Mouse (Mus musculus): ENCODE data around the gene Gimap5. TPM values are rescaled to one million over a fixed set of nuclear protein-coding genes. Genes with fewer than 3 reads are reported as not detected.
A peak's percentile ranks its signal among the peaks of the same experiment; 100 is the strongest.

The Gimap5 gene
- polyA plus RNA-seq, 1 experiment from 2014 or later, result 9.2 TPM

GRCm38 (mm10) chr6:48720326-48720725 is 25.7 kb upstream of the Gimap5 start:
- no peaks in the 10 kb centered on the region for H3K9me3 ChIP-seq
- no peak for ATAC-seq (ENCODE audit: insufficient read depth, low FRiP score, low read depth)
- no peaks in the 10 kb centered on the region for H3K27me3 ChIP-seq (replicated peaks)
- H3K4me3 ChIP-seq (replicated peaks), result no peak overlapping the region
- no peak overlapping the region for H3K27ac ChIP-seq
- 82% methylated on average over 4 of the region's 4 CpGs for WGBS
- no peak overlapping the region for H3K9ac ChIP-seq
- no peaks in the 10 kb centered on the region for H3K4me1 ChIP-seq
- H3K4me2 ChIP-seq, result no peak overlapping the region
- H3K36me3 ChIP-seq, result no peaks in the 10 kb centered on the region

GRCm38 (mm10) chr6:48723468-48723867 is 22.5 kb upstream of the Gimap5 start:
- ATAC-seq (ENCODE audit: insufficient read depth, low FRiP score, low read depth), result no peak
- 79% methylated on average over 8 of the region's 8 CpGs for WGBS

GRCm38 (mm10) chr6:48725476-48725875 is 20.5 kb upstream of the Gimap5 start:
- no peak overlapping the region for H3K27ac ChIP-seq
- 0% methylated on average over 1 of the region's 1 CpGs for WGBS
- H3K36me3 ChIP-seq, result no peaks in the 10 kb centered on the region
- ATAC-seq (ENCODE audit: insufficient read depth, low FRiP score, low read depth), result peak; percentile 66; the same call in 1 of the 2 replicates
- no peak overlapping the region for H3K9ac ChIP-seq
- no peak overlapping the region for H3K4me2 ChIP-seq
- H3K9me3 ChIP-seq, result no peaks in the 10 kb centered on the region
- no peaks in the 10 kb centered on the region for H3K27me3 ChIP-seq (replicated peaks)
- H3K4me1 ChIP-seq, result no peaks in the 10 kb centered on the region; the same call in 1 of the 2 replicates
- no peak overlapping the region for H3K4me3 ChIP-seq (replicated peaks)

More at GRCm38 (mm10) chr6:48723468-48723867, 22.5 kb upstream of the Gimap5 start:
- Histone ChIP-seq H3K4me1 (no peaks in the 10 kb centered on the region; the same call in 1 of the 2 replicates), H3K4me3 (replicated peaks) (no peak overlapping the region), H3K27ac (no peak overlapping the region), H3K27me3 (replicated peaks) (no peaks in the 10 kb centered on the region), H3K9ac (no peak overlapping the region), H3K36me3 (no peaks in the 10 kb centered on the region), H3K4me2 (no peak overlapping the region), H3K9me3 (no peaks in the 10 kb centered on the region)

- no peak for ATAC-seq (ENCODE audit: insufficient read depth, low FRiP score, low read depth)
- WGBS, result 93% methylated on average over 5 of the region's 5 CpGs
These were observed 18.2 kb upstream of the Gimap5 start for GRCm38 (mm10) chr6:48727761-48728160.

GRCm38 (mm10) chr6:48732864-48733304 is 13.1 kb upstream of the Gimap5 start:
- 34% methylated on average over 8 of the region's 8 CpGs for WGBS
- ATAC-seq (ENCODE audit: insufficient read depth, low FRiP score, low read depth), result no peak
- H3K36me3 ChIP-seq, result no peaks in the 10 kb centered on the region
- H3K4me1 ChIP-seq, result no peaks in the 10 kb centered on the region
- no peaks in the 10 kb centered on the region for H3K9me3 ChIP-seq
- no peak overlapping the region for H3K27ac ChIP-seq
- H3K27me3 ChIP-seq (replicated peaks), result no peaks in the 10 kb centered on the region
- H3K4me2 ChIP-seq, result no peak overlapping the region
- no peak overlapping the region for H3K9ac ChIP-seq
- H3K4me3 ChIP-seq (replicated peaks), result no peak overlapping the region

More at GRCm38 (mm10) chr6:48727761-48728160, 18.2 kb upstream of the Gimap5 start:
- Histone ChIP-seq H3K4me1 (no peaks in the 10 kb centered on the region; the same call in 1 of the 2 replicates), H3K27ac (no peak overlapping the region), H3K36me3 (no peaks in the 10 kb centered on the region), H3K4me2 (no peak overlapping the region), H3K9me3 (no peaks in the 10 kb centered on the region), H3K9ac (no peak overlapping the region), H3K4me3 (replicated peaks) (no peak overlapping the region), H3K27me3 (replicated peaks) (no peaks in the 10 kb centered on the region)

GRCm38 (mm10) chr6:48733660-48734059 is 12.3 kb upstream of the Gimap5 start:
- 92% methylated on average over 1 of the region's 1 CpGs for WGBS
- ATAC-seq (ENCODE audit: insufficient read depth, low FRiP score, low read depth), result no peak

GRCm38 (mm10) chr6:48737053-48737452 is 8.9 kb upstream of the Gimap5 start:
- Histone ChIP-seq H3K4me2 (no peak overlapping the region), H3K9me3 (no peaks in the 10 kb centered on the region), H3K27me3 (replicated peaks) (no peaks in the 10 kb centered on the region), H3K36me3 (no peaks in the 10 kb centered on the region), H3K4me1 (peaks cover 4% of the 10 kb centered on the region; the same call in 1 of the 2 replicates), H3K27ac (no peak overlapping the region), H3K4me3 (replicated peaks) (no peak overlapping the region), H3K9ac (no peak overlapping the region)
- ATAC-seq (ENCODE audit: insufficient read depth, low FRiP score, low read depth), result no peak
- 68% methylated on average over 2 of the region's 2 CpGs for WGBS

More at GRCm38 (mm10) chr6:48733660-48734059, 12.3 kb upstream of the Gimap5 start:
- Histone ChIP-seq H3K4me1 (no peaks in the 10 kb centered on the region), H3K36me3 (no peaks in the 10 kb centered on the region), H3K9ac (no peak overlapping the region), H3K9me3 (no peaks in the 10 kb centered on the region), H3K27ac (no peak overlapping the region), H3K4me2 (no peak overlapping the region), H3K4me3 (replicated peaks) (no peak overlapping the region), H3K27me3 (replicated peaks) (no peaks in the 10 kb centered on the region)

- ATAC-seq (ENCODE audit: insufficient read depth, low FRiP score, low read depth), result no peak
- no peaks in the 10 kb centered on the region for H3K36me3 ChIP-seq
- no peak overlapping the region for H3K4me3 ChIP-seq (replicated peaks)
- H3K27ac ChIP-seq, result no peak overlapping the region
- H3K4me1 ChIP-seq, result peaks cover 8% of the 10 kb centered on the region; the same call in 1 of the 2 replicates
- no peaks in the 10 kb centered on the region for H3K9me3 ChIP-seq
- H3K9ac ChIP-seq, result no peak overlapping the region
- H3K27me3 ChIP-seq (replicated peaks), result no peaks in the 10 kb centered on the region; the same call in 1 of the 2 replicates
- H3K4me2 ChIP-seq, result no peak overlapping the region
- WGBS, result 91% methylated on average over 5 of the region's 5 CpGs
These were observed 8.3 kb upstream of the Gimap5 start for GRCm38 (mm10) chr6:48737688-48738087.

- no peaks in the 10 kb centered on the region for H3K36me3 ChIP-seq
- H3K4me2 ChIP-seq, result 0 out of 2 replicates have a peak within 1 kb of the TSS, but pooled peaks have one; percentile 9
- no peak within 1 kb of the TSS for H3K27ac ChIP-seq
- WGBS, result 60% methylated on average over 15 of the region's 15 CpGs
- no peaks in the 10 kb centered on the region; the same call in 1 of the 2 replicates for H3K27me3 ChIP-seq (replicated peaks)
- ATAC-seq (ENCODE audit: insufficient read depth, low FRiP score, low read depth), result no peak
- no peaks in the 10 kb centered on the region for H3K9me3 ChIP-seq
- peak within 1 kb of the TSS; percentile 19 for H3K4me3 ChIP-seq (replicated peaks)
- no peak within 1 kb of the TSS for H3K9ac ChIP-seq
- H3K4me1 ChIP-seq, result peaks cover 9% of the 10 kb centered on the region; the same call in 1 of the 2 replicates
These were observed 6.8 kb upstream of the Gimap5 start, which contains the start of gene Gimap1 for GRCm38 (mm10) chr6:48738961-48739779. Gimap1 (plus strand) TSS chr6:48739054.

GRCm38 (mm10) chr6:48739780-48740055 is 6.3 kb upstream of the Gimap5 start:
- Histone ChIP-seq H3K4me2 (no peak overlapping the region), H3K4me3 (replicated peaks) (no peak overlapping the region), H3K27me3 (replicated peaks) (no peaks in the 10 kb centered on the region; the same call in 1 of the 2 replicates), H3K27ac (no peak overlapping the region), H3K9ac (no peak overlapping the region), H3K36me3 (no peaks in the 10 kb centered on the region), H3K9me3 (no peaks in the 10 kb centered on the region), H3K4me1 (peaks cover 9% of the 10 kb centered on the region; the same call in 1 of the 2 replicates)
- ATAC-seq (ENCODE audit: insufficient read depth, low FRiP score, low read depth), result no peak
- WGBS, result 77% methylated on average over 3 of the region's 3 CpGs

- H3K4me2 ChIP-seq, result peak overlapping the region; percentile 87
- no peaks in the 10 kb centered on the region; the same call in 1 of the 2 replicates for H3K27me3 ChIP-seq (replicated peaks)
- no peaks in the 10 kb centered on the region for H3K9me3 ChIP-seq
- H3K36me3 ChIP-seq, result no peaks in the 10 kb centered on the region
- H3K27ac ChIP-seq, result peak overlapping the region; percentile 44
- H3K9ac ChIP-seq, result no peak overlapping the region
- no peak for ATAC-seq (ENCODE audit: insufficient read depth, low FRiP score, low read depth)
- peaks cover 9% of the 10 kb centered on the region; the same call in 1 of the 2 replicates for H3K4me1 ChIP-seq
- WGBS, result 70% methylated on average over 3 of the region's 3 CpGs
- no peak overlapping the region for H3K4me3 ChIP-seq (replicated peaks)
These were observed 5.4 kb upstream of the Gimap5 start for GRCm38 (mm10) chr6:48740501-48741169.

- H3K9ac ChIP-seq, result no peak overlapping the region
- ATAC-seq (ENCODE audit: insufficient read depth, low FRiP score, low read depth), result peak; percentile 54; the same call in 1 of the 2 replicates
- peak overlapping the region; percentile 87; the same call in 1 of the 2 replicates for H3K4me2 ChIP-seq
- no peaks in the 10 kb centered on the region for H3K9me3 ChIP-seq
- peaks cover 12% of the 10 kb centered on the region; the same call in 1 of the 2 replicates for H3K4me1 ChIP-seq
- H3K27ac ChIP-seq, result peak overlapping the region; percentile 42; the same call in 1 of the 2 replicates
- H3K27me3 ChIP-seq (replicated peaks), result no peaks in the 10 kb centered on the region; the same call in 1 of the 2 replicates
- no peaks in the 10 kb centered on the region for H3K36me3 ChIP-seq
- no peak overlapping the region for H3K4me3 ChIP-seq (replicated peaks)
- WGBS, result 25% methylated on average over 3 of the region's 3 CpGs
These were observed 4.7 kb upstream of the Gimap5 start for GRCm38 (mm10) chr6:48741273-48741672.
